Mouse (Mus musculus) c-Kit-negative CD71-positive TER-119-positive erythroid progenitor cells, embryonic 14.5 days (primary cell): ENCODE measurements around the gene Spock1.

Experiments used
- DNase-seq: peaks from one replicate; pipeline ENCODE4 v3.0.0-alpha.2; 2013; ENCODE audit warnings: low read depth, low spot score

Gene Spock1

DNA sequence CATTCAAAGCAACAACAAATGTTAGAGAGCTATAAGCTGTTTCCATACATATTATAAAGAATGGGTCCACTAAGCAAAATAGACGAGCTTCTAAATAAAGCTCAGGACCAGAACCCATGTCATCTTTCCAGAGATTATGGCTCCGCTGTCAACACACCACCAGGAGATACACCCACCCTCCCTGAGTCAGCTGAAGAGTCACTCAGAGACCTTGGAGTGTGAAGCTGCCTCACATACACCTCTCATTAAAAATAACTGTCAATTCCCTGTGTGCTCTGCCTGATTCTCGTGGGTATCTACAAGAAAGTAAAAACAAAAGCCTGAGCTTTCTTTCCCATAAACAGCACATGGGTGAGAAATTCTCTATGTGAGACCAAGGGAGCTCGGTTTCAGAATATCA is 43.1 kb downstream of the Spock1 start:
- DNase-seq: no peak

DNA sequence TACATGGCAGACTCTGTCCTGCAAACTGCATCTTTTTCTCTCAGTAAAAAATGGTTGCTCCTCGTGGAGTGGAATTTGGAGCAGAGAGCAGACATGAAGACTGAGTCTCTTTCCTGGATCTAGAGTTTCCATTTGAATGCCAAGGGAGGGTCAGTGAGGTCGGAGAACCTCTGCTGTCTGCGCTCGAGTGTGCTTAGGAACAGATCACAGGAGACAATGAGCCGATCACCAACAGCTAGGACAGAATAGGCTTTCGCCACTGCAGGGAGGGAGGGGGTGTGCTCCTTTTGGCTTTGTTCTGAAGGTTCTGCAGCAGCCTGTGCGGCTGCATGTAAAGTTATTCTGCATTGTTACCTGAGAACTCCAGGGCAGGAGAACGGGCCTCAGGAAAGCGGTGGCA is 49.6 kb downstream of the Spock1 start:
- DNase-seq: no peak

DNA sequence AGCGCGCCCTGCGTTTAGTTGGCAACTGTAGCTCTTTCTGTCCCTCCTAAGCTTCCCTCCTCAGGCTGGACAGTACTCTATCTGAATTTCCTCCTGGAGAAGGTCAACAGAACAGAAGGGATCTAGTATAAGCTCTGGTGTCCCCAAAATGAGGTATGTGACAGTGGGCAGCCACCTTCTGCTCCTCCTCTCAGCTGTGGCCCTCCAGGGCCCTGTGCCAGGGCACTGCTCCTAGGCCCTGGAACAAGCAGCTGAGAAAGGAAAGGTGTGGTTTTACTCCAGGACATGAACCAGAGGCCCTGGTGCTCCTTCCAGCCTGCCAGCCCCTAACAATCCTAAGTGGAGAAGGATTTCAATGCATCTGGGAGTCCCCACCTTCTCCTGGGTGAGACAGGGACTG is 51.1 kb downstream of the Spock1 start:
- no peak for DNase-seq

DNA sequence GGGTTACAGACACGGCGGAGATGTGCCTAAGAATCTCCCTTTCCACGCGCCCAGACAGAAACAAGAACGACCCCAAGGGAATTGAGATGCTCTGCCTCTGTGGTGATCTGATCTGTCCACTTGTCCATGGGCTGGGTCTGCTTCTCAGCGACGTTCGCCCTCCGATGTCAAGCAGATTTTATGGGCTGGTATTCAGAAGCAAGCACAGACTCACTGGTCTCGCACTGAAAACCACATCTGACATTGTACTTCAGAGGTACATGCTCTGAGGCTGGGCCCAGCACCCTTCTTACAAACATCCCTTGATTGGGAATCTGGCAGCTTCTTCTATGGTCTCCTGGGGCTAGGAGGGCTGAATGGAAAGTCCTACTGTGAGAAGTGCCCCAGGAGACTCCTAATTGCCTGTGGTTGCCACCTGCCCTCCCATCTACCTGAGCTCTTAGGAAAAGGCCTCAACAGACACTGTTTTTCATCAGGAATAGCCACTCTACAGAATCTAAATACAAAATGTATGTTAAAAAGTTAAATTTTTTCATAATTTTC is 51.8 kb downstream of the Spock1 start:
- DNase-seq: no peak

DNA sequence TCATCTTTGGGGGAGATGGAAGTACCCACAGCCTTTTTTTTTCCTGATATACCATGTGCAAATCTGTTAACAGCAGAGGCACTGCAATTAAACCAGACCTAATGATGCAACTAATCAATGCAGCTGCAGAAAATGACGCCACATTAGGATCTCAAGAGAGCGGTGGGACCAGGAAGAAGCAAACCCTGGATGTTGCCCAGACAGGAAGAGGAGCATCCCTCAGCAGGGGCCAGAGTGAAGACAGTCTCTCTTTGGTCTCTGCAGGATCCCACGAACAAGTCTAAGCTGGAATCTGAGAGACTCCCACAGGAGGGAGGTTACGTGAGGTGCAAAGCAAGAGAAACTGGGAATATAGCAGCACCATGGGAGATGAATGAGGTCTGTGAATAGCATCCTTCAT is 52.4 kb downstream of the Spock1 start:
- DNase-seq: no peak

DNA sequence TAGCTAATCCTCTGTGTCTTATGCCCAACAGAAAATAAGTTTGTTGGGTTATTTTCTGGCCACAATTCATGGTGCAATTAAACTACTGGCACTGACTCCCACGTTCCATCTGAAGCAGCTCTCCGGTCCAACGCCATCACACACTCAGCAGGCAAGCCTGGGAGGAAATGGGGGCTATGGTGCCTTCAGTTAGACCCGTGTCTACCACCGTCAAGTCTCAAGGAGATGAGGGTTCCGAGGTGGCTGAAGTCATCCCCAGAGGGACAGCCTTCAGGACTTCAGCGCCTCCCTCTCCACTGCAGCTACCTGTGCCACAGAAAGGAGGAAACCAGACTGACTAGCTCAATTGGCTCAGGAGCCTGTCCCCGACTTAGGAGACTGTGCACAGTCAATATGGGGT is 53.7 kb downstream of the Spock1 start:
- no peak for DNase-seq

DNA sequence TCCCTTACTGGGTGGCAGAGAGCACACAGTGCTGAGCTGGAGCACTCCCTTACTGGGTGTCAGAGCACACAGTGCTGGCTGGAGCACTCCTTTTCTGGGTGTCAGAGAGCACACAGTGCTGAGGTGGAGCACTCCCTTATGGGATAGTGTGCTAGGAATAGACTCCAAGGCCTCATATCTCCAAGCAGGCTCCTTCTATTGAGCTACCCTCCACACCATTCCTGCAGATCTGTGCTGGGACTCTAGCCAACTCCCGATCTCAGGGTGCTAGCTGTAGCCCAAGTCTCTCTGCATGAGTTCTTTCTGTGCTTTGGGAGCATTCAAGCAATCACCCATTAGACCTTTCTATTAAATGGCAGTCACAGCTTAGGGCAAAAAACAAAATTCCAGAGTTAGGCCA is 54.5 kb downstream of the Spock1 start:
- DNase-seq: no peak

DNA sequence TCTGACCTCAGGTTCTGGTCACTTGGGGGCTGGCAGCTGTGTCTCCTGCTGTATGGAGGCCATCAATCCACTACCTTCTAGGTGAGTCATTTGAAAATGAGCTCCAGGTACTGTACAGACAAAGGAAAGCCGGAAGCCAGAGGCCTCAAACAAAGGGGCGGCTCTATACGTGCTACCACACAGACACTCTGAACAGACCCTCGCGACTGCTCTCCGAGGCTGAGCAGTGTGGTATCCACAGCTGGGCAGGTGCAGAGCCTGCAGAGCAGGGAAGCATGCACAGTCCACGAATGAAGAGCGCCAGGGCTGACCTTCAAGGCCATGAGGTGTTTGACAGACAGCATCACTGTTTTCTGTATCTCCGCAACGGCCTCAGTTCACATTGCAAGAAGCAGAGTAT is 55.0 kb downstream of the Spock1 start:
- DNase-seq: no peak

DNA sequence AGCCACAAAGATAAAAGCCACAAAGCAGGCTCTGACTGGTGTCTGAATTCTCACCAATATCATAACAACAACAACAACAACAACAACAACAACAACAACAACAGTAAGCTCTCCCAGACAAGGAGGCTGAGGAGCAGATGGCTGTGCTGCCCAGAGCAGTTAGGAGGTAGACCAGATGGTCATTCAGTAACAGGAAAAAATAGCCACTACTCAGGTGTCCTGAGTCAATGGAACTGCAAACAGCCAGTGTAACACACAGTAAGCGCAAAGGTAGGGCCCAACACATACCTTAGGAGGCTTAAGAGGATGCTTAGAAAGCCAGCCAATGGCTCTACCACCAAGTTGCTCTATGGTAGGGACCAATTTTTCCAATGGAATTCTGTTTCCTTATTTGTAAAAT is 59.2 kb downstream of the Spock1 start:
- DNase-seq: no peak

DNA sequence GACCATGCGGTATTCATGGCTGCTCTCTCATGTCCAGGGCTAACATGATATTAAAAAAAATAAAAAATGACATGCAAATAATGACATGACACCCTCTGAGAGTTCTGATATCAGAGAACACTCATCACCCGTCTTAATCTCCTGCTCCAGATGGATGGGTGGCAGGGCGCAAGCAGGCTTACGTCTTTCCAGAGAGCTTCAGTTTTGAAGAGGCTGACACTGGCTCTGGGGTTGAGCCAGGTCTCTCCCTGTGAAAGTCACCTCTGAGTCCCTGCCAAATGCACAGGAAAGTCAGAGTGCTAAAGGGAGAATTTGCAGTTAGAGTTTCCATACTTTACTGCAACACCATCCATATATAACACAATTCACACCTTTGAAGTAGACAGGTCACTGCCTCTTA is 61.0 kb downstream of the Spock1 start:
- no peak for DNase-seq

DNA sequence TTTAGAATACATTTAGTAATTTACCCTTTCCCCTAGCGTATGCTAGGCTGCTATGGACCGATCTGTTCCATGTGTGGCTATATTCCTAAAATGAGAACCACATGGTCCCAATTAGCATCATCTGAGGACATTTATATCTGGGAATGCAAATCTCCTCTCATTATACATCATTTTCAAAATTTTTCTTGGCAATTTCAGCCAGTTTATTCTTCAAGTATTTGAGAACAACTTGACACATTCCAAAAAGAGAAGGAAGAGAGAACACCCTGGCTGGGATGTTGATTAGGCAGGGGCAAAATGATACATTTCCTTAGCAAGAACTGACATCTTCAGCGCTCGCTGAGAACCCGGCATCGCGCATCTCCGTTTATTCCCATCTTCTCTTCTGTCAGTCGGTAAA is 61.7 kb downstream of the Spock1 start:
- no peak for DNase-seq

DNA sequence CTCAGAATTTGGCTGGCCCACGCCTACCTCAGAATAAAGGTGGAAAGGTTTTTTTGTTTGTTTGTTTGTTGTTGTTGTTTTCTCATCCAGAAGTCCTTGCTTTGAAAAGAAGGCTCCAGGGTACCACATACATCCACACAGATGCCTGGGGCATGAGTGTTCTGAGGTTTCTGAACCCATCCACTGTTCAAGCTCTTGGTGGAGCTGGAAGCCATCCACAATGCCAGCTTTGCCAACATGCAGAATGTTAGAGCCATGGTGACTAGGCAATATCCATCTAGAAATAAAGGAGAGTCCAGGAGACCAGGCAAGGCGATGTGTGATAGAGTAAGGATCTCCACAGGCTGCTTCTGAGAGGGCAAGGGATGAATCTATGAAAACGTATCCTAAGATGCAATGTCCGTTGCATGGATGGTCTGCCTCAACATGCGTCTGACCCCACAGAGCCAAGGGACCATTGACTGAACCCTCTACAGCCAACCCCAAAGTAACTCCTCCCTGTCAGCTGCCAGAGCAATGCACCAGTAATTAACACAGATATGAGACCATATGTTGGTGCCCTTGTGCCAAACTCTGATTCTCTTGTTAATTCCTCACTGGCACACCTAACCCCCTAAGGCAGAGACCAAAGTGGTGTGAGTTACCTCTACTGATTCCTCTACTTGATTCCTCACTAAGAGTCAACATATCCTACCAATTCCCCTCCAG is 66.8 kb downstream of the Spock1 start:
- DNase-seq: no peak

DNA sequence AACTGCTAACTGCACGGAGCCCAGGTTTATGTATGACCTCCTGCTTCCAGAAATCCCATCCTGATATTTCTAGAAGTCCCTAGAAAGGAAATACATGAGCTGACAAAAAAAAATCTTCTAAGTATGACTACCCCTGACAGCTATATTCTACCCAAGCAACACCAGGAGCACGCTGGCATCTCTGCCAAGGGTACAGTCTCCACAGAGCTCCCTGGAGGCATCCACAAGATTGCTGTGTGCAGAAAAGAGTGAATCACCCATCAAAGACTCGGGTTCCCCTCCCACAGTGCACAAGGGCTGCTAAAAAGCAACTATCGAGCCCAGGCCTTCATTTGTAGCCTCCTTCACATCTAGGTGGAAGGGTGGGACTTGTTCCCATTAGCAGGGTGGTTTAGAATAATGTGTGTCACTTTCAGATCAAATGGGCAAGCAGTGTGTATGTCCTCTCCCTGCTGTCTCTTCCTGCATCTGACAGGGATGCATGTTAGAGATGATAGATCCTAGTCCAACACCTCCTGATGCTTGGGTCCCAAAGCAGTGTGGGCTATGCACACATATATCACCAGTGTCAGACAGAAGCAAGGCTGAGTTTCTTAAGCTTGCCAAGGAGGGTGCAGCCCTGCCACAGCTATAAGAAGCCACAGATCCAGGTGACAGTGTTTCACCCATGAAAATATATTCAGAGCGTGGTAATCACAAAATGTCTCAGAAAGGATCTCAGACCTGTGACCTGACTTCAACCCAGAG is 70.3 kb downstream of the Spock1 start:
- no peak for DNase-seq

DNA sequence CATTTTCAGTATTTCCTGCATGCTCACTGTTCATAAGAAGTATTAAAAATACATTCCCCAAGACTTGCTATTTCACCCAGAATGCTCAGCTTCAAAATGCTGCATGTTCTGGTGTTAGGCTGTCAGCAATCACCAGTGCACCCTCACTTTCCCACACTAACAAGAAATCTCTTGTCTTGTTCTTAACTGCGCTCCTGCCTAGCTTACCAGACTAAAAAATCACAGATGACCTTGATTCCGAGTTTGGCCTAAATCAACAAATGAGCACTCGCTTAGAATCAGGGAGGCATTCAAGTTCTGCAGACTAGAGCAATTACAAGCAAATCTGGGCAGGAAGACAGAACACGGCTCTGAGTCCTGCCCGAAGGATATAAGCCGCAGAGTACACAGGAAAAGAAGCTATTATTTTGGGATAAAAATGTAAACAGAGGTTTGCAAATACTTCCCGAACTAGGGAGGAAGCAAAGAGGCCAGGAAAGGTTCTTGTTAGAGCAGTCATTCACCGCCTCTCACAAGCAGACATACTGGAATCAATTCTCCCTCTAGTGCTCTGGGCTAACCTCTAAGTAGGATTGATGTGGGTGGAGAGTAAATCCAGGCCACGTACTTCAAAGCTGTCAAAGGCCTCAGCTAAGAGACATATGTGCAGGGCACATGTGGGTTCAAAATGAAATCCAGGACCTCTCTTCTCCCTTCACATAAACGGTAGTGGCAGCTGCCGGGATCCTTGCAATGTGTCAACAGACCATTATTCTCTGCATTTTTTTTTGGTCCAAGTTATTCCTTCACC is 76.6 kb downstream of the Spock1 start:
- no peak for DNase-seq

DNA sequence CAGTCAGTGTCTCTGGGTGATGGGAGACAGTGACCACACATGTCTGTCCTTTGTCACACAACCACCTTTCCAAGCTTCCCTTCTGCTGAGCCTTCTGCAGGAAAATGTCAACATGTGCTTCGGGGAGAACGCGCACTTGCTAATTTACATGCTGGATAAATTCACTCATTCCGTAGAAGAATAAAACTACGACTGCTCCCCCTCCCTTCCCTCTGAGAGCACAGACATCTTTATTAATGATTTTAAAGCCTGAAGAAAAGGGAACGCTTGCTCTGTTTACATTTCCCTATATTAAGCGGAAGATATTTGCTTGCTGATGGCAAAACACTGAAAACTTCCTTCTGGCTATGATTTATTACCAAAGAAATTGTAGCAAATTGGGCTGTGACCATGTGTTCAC is 77.2 kb downstream of the Spock1 start:
- no peak for DNase-seq

DNA sequence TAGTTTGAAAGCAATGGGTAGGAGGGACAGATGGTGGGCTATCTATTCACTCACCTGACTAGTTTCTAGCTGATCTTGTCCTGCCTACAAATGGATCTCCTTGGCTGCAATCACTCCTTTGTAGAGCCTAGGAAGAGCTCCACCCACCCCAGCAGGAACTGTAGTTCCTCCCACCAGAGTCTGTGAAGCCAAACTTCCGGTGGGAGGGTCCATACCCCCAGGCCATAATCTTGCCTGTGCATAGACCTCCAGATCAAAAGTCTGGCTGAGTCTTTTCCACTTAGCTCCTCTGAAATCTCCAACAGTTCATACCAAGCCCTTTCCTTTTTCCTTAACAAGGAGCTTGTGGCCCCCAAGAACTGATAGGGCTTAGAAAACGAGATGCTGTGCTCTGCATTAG is 78.0 kb downstream of the Spock1 start:
- DNase-seq: no peak

DNA sequence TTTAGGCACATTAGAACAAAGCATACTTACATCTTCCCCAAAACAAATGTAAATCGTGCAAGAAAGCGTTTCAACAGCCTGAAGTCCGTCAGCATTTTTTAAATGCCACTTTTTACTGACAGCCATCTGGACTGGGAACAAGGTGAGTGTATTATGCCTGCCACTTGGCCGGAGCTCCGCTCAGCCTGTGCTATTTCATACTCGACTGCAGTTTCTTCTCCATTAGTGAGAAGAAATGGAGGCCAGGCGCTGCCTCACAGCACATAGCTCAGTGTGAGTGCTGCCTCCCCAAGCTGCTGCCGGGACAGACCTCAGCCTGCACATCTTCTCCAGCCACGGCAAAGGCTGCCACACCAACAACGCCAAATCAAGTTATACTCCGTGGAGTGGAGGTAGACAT is 91.9 kb downstream of the Spock1 start:
- no peak for DNase-seq

DNA sequence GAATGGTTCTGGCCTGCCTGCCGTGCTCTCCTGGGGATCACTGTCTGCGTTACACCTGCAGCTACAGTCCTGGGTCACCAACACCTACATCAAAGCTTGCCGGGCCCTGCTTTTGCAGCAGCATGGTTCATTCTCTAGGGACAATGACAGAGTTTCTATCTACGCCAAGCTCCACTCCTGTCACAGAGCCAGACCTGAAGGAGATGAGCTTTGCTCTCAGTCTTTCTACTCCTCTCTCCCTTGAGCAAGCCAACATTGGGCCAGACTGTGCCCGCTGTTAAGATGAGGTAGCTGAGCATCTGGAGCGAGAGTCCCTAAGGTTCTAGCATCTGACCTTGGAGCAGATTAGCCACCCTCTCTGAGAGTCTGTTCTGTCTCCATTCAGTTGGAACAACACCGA is 95.5 kb downstream of the Spock1 start:
- DNase-seq: no peak

DNA sequence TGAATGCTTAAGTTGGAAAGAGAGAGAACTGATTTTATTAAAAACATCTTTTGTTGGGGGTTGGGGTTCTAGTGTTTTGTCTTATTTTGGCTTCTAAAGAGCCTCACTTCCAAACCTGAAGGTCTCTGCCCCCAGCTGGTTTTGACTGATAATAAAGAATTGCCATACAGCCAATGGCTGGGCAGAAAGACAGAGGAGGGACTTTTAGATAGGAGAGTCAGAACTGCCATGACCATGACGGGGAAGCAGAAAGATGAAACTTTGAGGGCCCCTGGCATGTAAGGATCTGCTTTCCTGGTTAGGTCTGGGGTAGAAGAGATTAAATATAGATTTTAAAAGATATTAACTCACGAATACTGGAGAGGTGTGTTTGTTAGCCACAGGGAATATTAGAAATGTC is 96.9 kb downstream of the Spock1 start:
- no peak for DNase-seq

DNA sequence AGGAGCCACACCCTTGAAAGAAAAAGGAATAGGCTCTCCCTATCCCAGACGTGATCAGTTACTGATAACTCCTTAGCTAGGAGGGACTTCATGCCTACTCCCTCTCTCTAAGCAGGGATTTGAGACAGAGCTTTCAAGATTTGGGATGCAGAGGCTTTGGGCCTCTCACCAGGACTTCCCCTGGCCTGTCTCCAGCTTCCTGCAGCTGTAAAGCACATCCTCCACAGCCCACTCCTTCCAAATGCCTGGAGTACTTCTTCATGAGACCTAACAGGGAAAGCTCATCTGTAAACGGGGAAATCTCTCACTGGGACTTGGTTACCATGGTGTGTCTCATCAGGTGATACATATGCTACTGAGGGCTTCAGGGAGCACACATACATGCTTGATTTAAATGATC is 97.3 kb downstream of the Spock1 start:
- no peak for DNase-seq

DNA sequence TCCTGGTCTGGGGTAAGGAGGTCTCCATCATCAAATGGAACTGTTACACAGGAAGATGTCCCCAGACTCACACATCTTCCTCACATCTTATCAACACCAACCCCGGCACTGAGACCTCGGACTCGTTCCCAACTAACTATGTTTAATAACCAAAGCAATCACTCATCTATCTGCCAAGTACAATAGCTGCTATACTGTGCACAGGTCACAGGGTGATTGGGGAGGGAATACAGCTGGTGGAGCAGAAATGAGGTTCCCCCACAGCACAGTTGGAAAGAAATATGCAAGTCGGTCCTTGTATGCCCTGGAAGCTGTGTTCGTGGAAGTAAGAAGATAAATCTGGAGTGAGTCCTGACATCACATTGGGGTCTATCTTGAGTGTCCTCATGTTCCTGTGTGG is 98.0 kb downstream of the Spock1 start:
- DNase-seq: no peak

DNA sequence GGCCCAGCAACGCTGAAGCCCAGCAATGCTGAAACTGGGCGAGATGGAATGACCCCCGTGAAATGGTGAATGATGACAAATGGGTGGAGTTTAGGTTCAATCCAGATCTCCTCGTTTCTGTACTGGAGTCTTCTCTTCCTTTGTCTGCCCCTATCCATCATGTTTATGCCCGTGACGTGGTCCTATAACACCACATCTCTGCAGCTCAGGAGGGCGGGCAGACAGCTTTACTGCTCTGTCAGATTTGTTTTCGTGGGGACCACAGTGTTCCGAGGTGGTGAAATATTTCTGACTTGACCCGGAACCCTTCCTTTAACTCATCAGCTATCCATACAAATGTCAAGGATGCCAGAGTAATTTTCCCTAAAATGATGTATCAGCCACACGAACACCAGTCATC is 98.5 kb downstream of the Spock1 start:
- no peak for DNase-seq

DNA sequence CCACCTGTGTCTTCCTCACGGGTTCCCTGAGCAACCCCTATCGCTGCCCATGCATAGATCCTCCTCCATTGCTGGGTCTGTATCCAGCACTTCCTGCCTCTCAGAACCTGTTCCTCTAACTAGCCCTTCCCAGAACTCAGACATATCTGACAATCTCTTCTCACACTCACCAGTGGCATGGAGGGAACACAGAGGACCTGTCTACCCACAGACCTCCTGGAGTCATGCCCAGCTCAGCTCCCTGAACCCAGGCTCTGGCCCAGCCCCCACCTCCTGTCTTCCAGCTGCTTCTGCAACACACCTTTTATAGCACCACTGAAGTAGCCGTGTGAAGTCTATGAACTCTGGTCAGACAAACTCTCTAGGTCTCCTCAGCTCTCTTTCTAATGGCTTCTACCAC is 101.3 kb downstream of the Spock1 start:
- no peak for DNase-seq
